Mouse (Mus musculus) gastrocnemius, postnatal 25 days (tissue): ENCODE data around the gene Dapk3. TPM values are rescaled to one million over a fixed set of nuclear protein-coding genes. Genes with fewer than 3 reads are reported as not detected.
"Not testable (repeated sequence)": the region's sequence is repeated elsewhere in the genome, so short reads cannot be mapped to it uniquely, and the experiment has no call there.

Experiments used
- DNase-seq: peaks from one replicate; pipeline ENCODE4 v3.0.0; 2022
- total RNA-seq, 2 experiments: library from RNA; stranded (reverse); gene quantifications; 1 replicate in 1 of 2; 2 replicates in 1 of 2; pipeline ENCODE4 v1.2.3; 2021

The Dapk3 gene
- total RNA-seq, 2 experiments from 2014 or later: 22.3 to 22.4 TPM

GRCm38 (mm10) chr10:81200605-81201287 lies 17.9 kb downstream of the Dapk3 start:
- DNase-seq: no peak

GRCm38 (mm10) chr10:81201807-81202758 lies 19.3 kb downstream of the Dapk3 start, which contains the start of gene Nmrk2:
Nmrk2 (minus strand) TSS chr10:81202051.
- peak; percentile 80 for DNase-seq

DNA sequence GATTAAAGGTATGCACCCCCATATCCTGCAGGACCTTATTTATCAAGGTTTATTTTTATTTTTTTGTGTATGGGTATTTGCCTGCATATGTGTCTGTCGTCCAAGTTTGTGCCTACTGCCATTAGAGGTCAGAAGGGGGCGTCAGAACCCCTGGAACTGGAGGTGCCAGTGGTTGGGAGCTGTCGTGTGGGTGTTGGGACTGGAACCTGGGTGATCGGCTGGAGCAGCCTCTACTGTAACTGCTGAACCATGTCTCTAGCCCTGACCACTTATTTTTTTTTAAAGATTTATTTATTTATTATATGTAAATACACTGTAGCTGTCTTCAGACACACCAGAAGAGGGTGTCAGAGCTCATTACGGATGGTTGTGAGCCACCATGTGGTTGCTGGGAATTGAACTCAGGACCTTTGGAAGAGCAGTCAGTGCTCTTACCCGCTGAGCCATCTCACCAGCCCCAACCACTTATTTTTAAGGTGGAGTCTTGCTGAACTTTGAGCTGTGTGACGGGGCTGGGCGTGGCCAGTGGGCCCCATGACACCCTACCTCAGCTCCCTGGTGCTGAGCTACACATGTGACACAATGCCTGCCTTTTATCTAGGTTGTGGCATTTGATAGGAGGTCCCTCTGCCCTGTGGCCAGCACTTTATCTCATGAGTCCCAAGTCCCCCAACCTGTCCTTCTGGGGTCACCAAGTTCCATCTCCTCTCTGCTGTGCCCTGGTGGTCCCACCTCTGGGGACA lies 20.3 kb downstream of the Dapk3 start:
- no peak for DNase-seq

DNA sequence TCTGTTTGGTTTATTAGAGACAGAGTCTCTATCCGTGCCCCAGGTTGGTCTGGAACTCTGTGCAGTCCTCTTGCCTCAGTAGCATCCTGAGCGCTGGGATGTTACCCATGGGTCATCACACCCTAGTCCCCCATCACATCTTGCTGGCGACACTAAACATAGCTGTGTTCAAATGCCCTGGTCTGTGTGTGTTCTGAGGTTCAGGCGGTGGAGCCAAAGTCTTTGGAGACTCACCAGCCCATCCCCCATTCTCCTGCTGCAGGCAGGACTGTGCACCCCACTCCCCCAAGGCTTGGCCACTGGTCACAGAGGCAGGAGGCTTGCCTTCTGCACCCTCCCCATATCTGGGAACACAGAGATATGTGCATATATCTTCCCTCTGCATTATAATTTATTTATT lies 21.3 kb downstream of the Dapk3 start:
- no peak for DNase-seq

DNA sequence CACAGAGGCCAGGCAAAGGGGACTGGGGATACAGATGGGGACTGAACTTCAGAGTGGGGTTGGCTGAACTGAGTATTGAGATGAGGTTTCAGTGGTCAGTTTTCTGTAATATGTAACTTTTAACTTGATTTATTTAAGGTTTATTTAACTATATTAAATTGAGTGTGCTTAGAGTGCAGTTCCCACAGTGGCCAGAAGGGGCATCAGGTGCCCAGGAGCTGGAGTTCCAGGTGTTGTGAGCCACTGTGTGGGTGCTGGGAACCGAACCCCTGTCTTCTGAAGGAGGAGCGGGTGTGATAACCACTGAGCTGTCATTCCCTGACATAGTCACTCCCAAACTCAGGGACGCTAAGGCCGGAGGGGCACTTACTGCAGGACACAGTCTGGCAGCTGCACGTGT lies 27.3 kb downstream of the Dapk3 start:
- DNase-seq: no peak

DNA sequence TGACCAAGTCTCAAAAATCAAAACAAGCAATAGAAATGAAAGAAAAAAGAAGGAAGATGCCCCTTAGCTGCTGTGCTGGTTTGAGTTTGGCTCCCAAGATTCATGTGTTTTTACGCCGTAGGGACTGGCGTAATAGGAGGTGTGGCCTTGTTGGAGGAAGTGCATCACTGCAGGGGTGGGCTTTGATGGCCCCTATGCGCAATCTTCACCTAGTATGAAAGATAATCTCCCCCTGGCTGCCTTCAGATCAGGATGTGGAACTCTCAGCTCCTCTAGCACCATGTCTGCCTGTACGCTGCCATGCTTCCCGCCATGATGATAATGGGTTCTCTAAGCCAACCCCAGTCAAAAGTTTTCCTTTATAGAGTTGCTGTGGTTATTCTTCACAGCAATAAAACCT lies 33.5 kb downstream of the Dapk3 start:
- DNase-seq: no peak

- DNase-seq: no peak
These were observed 34.0 kb downstream of the Dapk3 start for GRCm38 (mm10) chr10:81216810-81217209.

DNA sequence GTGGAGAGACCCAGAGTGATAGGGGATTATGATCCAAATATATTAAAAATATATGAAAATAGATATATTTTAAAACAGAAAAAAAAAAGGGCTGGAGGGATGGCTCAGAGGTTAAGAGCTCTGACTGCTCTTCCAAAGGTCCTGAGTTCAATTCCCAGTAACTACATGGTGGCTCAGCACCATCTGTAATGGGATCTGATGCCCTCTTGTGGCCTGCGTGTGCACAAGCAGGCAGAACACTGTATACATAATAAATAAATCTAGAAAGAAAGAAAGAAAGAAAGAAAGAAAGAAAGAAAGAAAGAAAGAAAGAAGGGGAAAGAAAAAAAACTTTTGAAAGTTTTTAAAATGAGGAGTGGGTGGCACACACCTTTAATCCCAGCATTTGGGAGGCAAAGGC lies 34.5 kb downstream of the Dapk3 start:
- not testable (repeated sequence) for DNase-seq

- DNase-seq: no peak
These were observed 35.2 kb downstream of the Dapk3 start for GRCm38 (mm10) chr10:81217964-81218363.

GRCm38 (mm10) chr10:81221402-81222015 lies 38.7 kb downstream of the Dapk3 start:
- DNase-seq: no peak

GRCm38 (mm10) chr10:81223731-81224130 lies 40.9 kb downstream of the Dapk3 start:
- DNase-seq: not testable (repeated sequence)

GRCm38 (mm10) chr10:81229735-81230437 lies 47.1 kb downstream of the Dapk3 start:
- no peak for DNase-seq

- DNase-seq: no peak
These were observed 47.9 kb downstream of the Dapk3 start, which contains the start of gene Atcay for GRCm38 (mm10) chr10:81230438-81231332. Atcay (minus strand) TSS chr10:81230833.

GRCm38 (mm10) chr10:81231436-81231835 lies 48.6 kb downstream of the Dapk3 start:
- no peak for DNase-seq

DNA sequence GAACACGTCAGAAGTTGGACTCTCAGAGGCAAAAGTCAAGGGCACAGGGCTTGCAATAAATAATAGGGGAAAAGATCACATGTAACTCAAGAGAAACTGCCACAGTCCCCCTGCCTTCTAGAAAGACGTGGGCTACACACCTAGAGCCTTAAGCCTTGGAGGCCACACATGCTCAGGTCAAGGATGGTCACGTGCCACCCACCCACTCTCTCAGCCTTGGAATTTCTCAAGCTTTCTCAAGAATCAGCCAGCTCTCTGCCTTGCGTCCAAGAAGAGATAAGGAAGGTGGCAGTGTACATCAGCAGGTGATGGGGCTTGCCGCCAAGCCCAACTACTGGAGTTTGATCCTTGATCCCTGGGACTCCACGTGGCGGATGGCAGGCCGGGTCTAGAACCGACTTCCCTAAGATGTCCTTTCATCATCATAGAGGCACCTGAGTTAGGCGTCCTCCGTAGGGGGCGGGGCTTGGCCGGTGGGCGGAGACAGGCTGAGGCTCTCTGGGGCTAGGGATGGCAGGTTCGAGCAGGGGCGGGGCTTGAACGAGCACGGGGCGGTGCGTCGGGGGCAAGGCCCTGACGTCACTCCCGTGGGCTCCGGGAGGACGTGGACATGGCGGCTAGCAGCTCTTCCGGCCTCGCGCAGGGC lies 49.9 kb downstream of the Dapk3 start, which contains the start of gene Zfr2:
Zfr2 (plus strand) TSS at position 576 of the 646 bp plus-strand sequence.
- peak; percentile 78 for DNase-seq

GRCm38 (mm10) chr10:81233226-81233585 lies 50.4 kb downstream of the Dapk3 start:
- DNase-seq: no peak

DNA sequence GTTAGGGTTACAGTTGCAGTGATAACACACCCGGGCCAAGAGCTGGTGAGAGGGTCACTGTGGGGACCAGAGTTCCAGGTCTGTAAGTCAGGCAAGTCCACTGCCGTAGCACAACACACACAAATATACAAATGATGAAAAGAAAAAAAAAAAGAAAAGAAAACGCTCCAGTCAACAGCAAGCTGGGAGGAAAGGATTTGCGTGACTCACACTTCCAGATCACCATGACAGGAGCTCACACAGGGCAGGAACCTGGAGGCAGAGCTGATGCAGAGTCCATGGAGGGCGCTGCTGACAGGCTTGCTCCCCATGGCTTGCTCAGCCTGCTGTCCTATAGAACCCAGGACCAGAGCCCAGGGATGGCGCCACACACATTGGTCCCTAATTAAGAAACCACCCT lies 51.4 kb downstream of the Dapk3 start:
- DNase-seq: no peak

DNA sequence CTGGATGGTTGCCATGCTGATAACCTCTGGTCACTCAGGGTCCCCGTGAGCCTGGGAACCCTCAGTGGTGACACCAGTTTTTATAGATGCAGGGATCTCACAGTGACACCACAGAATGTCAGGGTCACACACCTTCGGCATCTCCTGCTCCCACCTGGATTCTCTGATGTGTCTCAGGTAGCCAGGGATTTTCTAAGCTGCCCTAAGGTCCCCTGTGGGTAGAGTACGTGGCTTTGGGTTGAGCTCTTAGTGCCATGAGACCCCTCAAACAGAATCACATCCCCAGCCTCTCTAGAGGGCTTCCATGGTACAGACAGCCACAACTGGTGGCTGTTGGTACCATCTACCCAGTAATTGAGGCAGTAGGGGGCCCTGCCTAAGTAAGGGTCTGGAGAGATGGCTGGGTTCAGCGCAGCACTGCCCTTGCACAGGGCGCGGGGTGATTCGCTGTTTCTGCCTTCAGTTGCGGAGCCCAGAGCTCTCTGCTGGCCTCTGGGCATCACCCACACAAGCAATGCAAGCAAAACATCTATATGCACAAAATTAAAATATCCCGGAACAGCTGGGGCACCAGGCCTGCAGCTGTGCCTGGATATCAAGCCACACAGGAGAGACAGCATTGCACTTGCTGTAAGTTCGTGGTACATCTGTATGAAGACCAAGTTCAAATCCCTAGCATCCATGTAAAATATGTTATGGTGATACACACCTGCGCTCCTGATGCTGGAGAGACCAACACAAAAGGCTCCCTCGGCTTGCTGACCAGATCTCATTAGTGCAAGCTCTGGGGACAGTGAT lies 53.9 kb downstream of the Dapk3 start:
- DNase-seq: no peak

DNA sequence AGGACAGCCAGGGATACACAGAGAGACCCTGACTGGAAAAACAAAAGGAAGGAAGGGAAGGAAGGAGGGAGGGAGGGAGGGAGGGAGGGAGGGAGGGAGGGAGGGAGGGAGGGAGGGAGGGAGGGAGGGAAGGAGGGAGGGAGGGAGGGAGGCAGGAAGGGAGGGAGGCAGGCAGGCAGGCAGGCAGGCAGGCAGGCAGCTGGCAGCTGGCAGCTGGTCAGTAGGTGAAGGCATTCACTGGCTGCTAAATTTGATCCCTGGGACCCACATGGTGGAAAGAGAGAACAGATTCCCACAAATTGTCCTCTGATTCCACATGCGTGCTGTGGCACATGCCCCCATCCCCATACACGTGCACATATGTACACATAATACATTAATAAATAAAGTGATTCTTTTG lies 55.8 kb downstream of the Dapk3 start:
- DNase-seq: no peak
